Mouse (Mus musculus): ENCODE data around the gene Afm.

Gene Afm

GRCm38 (mm10) chr5:90556052-90556451 lies 37.3 kb downstream of the Afm start:
- DNase-seq (ENCODE audit: low spot score in 2 of 2) = no peak

- no peak for DNase-seq (ENCODE audit: low spot score in 2 of 2)
These were observed 42.0 kb downstream of the Afm start, which contains the start of gene 5830473C10Rik for GRCm38 (mm10) chr5:90560743-90561142. Gene 5830473C10Rik, plus strand, starts transcription at chr5:90561107.

DNA sequence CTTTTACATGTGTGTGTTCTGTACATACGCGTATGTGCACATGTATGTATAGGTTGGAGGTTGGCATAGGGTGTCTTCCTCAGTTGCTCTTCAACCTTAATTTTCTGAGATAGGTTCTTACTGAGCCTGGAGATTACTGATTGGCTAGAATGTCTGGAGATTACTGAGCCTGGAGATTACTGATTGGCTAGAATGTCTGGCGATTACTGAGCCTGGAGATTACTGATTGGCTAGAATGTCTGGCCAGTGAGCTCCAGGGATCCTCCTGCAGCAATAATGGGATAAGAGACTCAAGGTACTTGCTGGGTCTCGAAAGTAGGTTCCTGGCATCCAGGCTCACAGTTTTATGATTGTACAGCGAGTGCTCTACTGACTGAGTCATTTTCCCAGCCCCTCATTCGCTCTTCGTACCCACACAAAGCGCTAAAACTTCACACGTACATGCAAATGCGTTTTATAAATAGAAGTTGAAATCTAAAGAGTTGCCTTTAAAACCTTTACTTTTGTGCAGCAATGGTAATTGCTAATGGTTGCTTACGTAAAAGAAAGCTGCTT lies 43.1 kb downstream of the Afm start:
- no peak for DNase-seq (ENCODE audit: low spot score in 2 of 2)

DNA sequence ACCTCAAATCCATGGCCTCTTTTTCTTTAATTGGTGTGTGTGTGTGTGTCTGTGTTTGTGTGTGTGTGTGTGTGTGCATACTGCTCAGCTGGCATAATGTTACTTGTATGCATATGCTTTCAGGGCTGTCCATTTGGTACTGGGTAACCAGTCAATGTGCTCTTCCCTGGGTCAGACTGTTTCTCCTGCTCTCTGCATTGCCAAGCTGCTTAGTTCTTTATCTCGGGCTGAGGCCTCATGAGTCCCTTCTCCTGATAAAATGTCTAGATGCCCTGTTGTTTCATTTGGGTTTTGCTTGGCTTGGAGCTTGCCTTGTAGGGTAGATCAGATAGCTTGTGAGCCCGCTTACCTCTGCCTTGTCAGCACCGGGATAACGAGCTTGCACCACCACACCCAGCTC lies 44.1 kb downstream of the Afm start:
- DNase-seq (ENCODE audit: low spot score in 2 of 2) = no peak

- DNase-seq (ENCODE audit: low spot score in 2 of 2) = peak in 1 of 2 experiments; percentile 5
These were observed 45.4 kb downstream of the Afm start for GRCm38 (mm10) chr5:90564161-90564560.

DNA sequence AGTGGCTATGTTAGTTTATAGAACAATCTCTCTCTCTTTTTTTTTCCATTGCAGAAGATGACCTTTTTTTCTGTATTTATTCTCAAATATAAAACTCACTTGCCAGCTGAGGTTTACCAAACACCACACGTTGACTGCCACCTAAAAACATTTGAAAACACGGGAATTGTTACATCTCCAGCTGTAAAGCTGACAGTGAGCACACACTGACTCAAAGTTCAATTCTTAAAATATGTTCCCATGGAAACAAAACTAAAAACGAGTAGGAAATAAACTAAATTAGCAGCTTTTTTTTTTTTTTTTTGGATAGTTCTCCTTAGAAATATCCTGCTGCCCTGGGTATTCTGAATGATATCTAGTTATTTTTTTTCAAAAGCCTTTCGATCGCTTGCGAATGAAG lies 46.5 kb downstream of the Afm start:
- DNase-seq (ENCODE audit: low spot score in 2 of 2) = no peak

GRCm38 (mm10) chr5:90567788-90568187 lies 49.1 kb downstream of the Afm start:
- no peak for DNase-seq (ENCODE audit: low spot score in 2 of 2)

DNA sequence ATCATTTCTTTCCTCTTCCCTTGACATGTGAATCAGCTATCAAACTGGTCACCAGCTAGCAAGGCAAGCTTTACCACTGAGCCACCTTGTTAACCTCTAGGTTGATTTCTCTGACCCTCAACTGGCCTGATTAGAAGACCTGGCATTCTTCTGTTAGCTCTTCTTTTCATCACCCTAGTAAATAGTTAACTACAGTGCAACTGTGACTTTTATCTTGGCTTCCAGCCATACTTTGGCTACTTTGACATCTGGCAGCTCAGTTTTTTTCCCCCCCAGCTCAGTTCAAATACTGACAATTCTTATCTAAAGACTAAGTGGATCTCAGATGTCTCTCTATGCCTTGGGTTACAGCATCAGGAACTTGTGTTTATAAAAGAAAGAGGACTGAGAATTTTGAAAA lies 49.6 kb downstream of the Afm start:
- DNase-seq (ENCODE audit: low spot score in 2 of 2) = no peak

DNA sequence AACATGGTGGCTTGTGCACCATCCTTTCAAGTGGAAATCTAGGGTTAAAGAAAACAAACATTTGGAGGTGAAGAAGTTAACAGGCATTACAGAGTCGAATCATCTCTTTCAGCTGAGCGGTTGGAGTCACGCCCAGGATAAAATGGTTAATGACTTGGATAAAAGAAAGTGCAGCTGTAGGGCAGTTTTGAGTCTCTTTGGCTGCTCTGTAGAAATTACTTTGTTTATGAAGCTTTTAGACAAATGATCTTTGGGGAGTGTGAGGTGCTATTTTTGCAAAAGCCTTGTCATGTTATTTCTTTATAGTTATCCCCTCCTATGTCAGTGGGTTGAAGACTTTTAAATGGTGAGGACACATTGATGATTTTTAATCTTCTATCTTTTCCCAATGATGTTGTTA lies 52.5 kb downstream of the Afm start:
- no peak for DNase-seq (ENCODE audit: low spot score in 2 of 2)

- no peak for DNase-seq (ENCODE audit: low spot score in 2 of 2)
These were observed 59.0 kb downstream of the Afm start for GRCm38 (mm10) chr5:90577751-90578150.

- DNase-seq (ENCODE audit: low spot score in 2 of 2) = no peak
These were observed 60.8 kb downstream of the Afm start for GRCm38 (mm10) chr5:90579556-90579955.

- no peak for DNase-seq (ENCODE audit: low spot score in 2 of 2)
These were observed 63.4 kb downstream of the Afm start for GRCm38 (mm10) chr5:90582179-90582578.

GRCm38 (mm10) chr5:90584799-90585198 lies 66.1 kb downstream of the Afm start:
- no peak for DNase-seq (ENCODE audit: low spot score in 2 of 2)

- DNase-seq (ENCODE audit: low spot score in 2 of 2) = no peak
These were observed 67.8 kb downstream of the Afm start for GRCm38 (mm10) chr5:90586511-90586910.

DNA sequence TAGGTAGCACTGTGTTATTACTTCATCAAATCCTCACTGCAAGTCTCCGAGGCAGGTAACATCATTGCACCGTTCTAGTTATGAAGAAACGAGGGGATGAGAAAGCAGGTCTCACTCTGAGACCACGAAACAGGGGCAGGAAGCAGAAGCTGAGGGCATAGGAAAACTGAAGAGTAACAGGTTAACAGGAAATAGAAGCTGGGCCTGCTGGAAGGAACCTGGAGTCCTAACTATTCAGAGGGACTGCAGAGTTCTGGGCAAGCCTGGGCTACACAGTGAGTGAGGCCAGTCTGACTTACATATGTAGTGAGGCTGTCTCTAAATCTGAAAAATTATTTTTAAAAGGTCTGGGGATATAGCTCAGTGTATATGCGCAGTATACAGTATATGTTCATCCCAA lies 69.4 kb downstream of the Afm start:
- no peak for DNase-seq (ENCODE audit: low spot score in 2 of 2)

DNA sequence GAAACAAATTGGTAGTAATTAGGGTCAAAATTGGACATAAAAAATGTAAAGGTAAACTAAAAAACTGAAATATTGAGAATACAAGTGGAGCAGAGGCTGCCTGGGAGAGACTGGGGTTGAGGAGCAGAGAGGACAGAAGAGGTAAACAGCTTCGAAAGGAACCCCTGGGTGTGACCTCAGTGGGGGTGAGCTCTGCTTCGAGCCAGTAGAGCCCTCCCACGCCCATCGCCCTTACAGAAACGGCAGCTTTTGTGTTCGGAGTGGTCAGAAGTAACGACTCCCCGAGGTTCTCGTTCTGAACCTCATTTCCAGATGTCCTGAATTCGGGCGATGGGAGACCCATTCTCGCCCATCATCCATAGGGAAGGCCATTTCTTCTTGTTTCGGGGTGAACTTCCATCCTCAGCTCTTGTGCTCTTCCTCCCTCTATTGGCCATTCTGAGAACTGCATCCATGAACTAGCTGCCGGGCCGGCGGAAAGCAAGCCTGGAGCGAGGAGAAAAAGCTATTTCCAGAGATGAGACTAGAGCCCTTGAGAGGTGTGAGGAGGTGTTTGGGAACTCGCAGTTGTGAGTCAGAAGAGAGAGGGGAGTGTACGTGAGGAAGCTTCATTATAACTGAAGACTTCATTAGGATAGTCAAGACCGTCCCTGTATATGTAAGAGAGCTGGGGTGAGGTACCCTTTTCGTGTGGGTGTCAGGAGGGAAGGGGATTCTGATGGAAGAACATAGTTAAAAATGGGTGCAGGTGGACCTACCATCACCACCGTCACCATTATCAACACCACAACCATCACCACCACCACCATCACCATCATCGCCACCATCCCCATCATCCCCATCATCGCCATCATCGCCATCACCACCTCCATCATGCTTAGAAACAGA lies 70.2 kb downstream of the Afm start:
- DNase-seq (ENCODE audit: low spot score in 2 of 2) = peak; percentile 47 to 52

GRCm38 (mm10) chr5:90590676-90591075 lies 71.9 kb downstream of the Afm start:
- DNase-seq (ENCODE audit: low spot score in 2 of 2) = no peak

GRCm38 (mm10) chr5:90591936-90592335 lies 73.2 kb downstream of the Afm start:
- DNase-seq (ENCODE audit: low spot score in 2 of 2) = no peak

DNA sequence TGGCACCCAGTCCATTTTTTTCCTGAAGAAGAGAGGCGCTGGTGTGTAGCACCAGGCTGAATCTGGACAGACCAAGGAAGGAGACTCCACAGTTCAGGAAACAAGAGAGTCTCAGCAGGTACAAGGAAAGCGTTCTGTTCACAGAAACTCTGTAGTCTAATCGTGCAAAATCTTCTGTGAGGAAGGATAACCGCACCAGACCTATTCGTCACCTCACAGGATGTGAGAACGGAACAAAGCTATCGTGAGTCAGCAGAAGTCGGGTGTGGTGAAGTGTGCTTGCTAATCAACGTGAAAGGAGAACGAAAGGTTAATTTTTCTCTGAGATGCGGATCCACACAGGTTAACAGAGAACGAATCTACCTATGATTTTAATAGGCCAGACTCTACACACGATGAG lies 76.2 kb downstream of the Afm start:
- DNase-seq (ENCODE audit: low spot score in 2 of 2) = no peak

DNA sequence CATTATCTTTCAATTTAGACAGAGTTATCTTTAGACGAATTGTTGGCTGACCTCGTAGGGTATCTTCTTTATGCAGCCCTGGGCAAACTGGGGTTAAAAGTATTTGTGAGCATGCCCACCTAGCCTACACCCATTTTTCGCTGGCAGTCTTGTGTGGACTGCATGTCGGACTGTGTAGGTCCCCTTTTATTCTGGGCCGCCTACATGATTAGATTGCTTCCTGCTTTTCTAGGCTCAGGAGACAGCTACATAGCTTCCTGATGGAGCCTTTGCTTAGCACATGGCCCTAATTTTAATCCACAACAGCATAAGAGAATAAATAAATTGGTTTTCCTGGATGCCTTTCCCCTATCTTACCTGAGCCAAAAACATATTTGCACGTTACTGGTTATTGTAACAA lies 77.4 kb downstream of the Afm start:
- no peak for DNase-seq (ENCODE audit: low spot score in 2 of 2)

DNA sequence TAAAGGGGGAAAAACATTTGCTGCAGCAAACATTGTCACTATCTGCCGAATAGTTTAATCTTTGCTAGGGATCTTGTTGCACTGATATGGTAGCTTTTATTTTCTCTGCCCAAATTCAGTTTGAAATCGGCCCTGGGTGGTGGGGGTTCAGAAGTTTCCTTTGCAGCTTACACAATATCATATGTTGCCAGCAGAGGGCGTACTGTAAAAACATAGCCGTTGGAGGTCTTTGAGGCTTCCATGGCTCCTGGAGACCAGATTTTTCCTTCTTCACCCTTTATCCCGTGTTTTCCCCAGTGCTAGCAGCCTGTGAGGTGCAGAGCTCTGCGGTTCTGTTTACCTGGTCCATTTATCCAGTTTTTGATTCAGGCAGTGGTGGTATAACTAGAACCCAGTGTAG lies 82.7 kb downstream of the Afm start:
- no peak for DNase-seq (ENCODE audit: low spot score in 2 of 2)

Data from urinary bladder, postnatal 36 days (tissue).